Mouse (Mus musculus) brain, embryonic 14.5 days (tissue): ENCODE measurements at regions not wholly inside any gene's neighbourhood (a gene's known extent, or its start where the extent isn't known, plus 50 kb on each side); places are given as distances from the start of the nearest gene placed in this dataset.
A peak's percentile ranks its signal among the peaks of the same experiment; 100 is the strongest.
"Not testable (repeated sequence)": the region's sequence is repeated elsewhere in the genome, so short reads cannot be mapped to it uniquely, and the experiment has no call there.

Source experiments
- DNase-seq: peaks from one replicate; pipeline ENCODE4 v3.0.0-alpha.2; 2011; ENCODE audit warnings: low read depth

DNA sequence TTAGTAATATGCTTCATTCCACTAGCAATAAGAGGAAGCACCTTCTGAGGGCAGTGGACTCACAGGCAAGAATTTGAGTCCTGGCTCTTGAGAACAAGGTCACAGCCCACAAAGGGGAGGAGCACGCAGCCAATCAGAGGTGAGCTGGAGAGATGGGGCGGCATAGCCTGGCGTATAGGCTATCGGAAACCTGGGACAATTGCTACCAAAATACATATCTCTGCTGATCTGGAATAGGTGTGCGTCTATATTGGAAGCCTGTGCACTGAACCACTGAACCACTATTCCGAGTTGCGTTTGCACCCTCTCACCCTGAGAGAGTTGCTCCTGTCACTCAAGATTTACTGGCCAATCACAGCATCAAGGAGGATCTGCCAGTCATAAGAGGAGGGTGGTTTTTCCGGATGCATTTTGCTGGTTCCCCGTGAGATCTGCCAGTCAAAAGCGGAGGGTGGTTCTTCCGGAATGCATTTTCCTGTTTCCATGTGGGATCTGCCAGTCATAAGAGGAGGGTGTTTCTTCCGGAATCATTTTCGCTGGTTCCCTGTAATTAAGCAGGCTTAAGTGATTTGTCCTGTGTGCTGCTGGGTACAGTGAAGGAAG lies 80.1 kb upstream of the Riok2 start:
- DNase-seq: peak; percentile 95

- not testable (repeated sequence) for DNase-seq
Measured at GRCm38 (mm10) chr17:17295037-17295436, 79.1 kb upstream of the Riok2 start.

DNA sequence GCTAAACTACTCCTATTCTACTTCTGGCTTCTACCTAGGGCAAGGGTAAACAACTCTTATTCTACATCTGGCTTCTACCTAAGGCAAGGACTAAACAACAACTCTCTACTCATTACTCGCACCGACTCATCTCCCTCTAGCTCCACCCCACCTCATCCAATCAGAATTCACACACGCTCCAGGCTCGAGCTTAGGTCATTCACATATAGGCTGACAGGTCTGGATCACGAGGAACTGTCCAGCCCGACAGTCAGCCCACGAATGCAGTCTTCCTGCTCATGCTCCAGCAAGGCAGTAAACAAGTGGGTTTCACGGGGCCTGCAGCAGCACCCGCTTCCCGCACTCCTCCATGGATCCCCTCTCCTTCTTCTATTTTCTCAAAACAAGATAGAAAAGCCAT lies 70.6 kb upstream of the Riok2 start:
- not testable (repeated sequence) for DNase-seq
